Mouse (Mus musculus): ENCODE measurements around the gene Hmgb1.

The Hmgb1 gene

GRCm38 (mm10) chr5:149016261-149016660 is 168.0 kb downstream of the Hmgb1 start:
- DNase-seq, result no peak

GRCm38 (mm10) chr5:149015335-149016201 is 168.7 kb downstream of the Hmgb1 start:
- peak; percentile 20 for DNase-seq

GRCm38 (mm10) chr5:149014600-149015268 is 169.6 kb downstream of the Hmgb1 start:
- peak; percentile 29 for DNase-seq

- no peak for DNase-seq
Measured at GRCm38 (mm10) chr5:149013817-149014508, 170.3 kb downstream of the Hmgb1 start.

- no peak for DNase-seq
Measured at GRCm38 (mm10) chr5:149009111-149009510, 175.2 kb downstream of the Hmgb1 start.

- no peak for DNase-seq
Measured at GRCm38 (mm10) chr5:149007295-149007646, 177.0 kb downstream of the Hmgb1 start.

- peak; percentile 99 for DNase-seq
Measured at GRCm38 (mm10) chr5:149006362-149007294, 177.7 kb downstream of the Hmgb1 start.

GRCm38 (mm10) chr5:149005701-149006361 is 178.5 kb downstream of the Hmgb1 start:
- no peak for DNase-seq

GRCm38 (mm10) chr5:149005083-149005482 is 179.2 kb downstream of the Hmgb1 start:
- no peak for DNase-seq

- no peak for DNase-seq
Measured at GRCm38 (mm10) chr5:149003137-149003536, 181.2 kb downstream of the Hmgb1 start.

- no peak for DNase-seq
Measured at GRCm38 (mm10) chr5:149002803-149003115, 181.5 kb downstream of the Hmgb1 start.

GRCm38 (mm10) chr5:149002034-149002802 is 182.1 kb downstream of the Hmgb1 start:
- no peak for DNase-seq

- no peak for DNase-seq
Measured at GRCm38 (mm10) chr5:148999802-149000201, 184.5 kb downstream of the Hmgb1 start.

- no peak for DNase-seq
Measured at GRCm38 (mm10) chr5:148998512-148998911, 185.8 kb downstream of the Hmgb1 start.

- DNase-seq, result no peak
Measured at GRCm38 (mm10) chr5:148996709-148997037, 187.6 kb downstream of the Hmgb1 start.

Data from right cerebral cortex, postnatal 25 days (tissue).